Mouse (Mus musculus): ENCODE measurements around the gene Umps. TPM values are rescaled to one million over a fixed set of nuclear protein-coding genes. Genes with fewer than 3 reads are reported as not detected.
A peak's percentile ranks its signal among the peaks of the same experiment; 100 is the strongest.

Umps gene
- total RNA-seq (2012; rRNA removed) (125 and 132 TPM in 2 replicates), polyA plus RNA-seq (2012; ENCODE audit: insufficient read depth in 1 of 2, insufficient read length in 2 of 2, low read depth in 1 of 2, low replicate concordance in 2 of 2, missing spikeins in 1 of 2) (100 to 1,000 TPM in 1 of 2 experiments, not detected in 1; 109 TPM)

DNA sequence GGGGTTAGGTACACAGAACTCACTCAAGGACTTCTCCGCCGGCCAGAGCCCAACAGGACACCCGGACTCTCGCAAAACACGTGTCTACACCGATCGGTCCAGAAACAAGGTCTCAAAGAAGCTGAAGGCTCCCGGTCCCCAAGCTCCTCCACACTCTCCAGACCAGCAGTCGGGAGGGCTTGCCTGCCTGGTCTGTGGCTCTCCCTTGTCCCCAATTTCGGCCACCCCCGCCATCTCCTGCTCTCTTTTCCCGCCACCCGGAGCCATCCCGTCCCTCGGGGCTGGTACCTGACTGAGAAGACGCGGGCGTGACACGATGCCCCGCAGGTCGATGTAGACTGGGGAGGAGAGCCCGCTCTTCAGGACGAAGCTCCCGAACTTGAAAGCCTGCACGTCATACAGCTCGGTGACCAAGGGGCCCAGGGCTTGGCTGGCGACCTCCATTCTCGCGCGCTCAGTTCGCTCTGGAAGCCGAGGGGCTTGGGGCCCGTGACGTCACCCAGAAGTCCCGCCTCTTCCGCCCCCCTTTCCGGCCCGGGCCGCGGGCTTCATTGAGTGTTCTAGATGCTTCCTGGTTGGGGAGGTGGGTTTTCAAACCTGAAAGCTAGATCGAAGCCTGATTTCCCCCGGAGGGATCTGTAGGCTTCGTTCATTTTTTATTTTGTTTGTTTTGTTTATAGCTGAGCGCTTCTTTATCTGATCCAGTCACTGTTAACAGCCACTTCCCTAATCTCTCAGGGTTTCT lies at the start of gene Umps:
Gene Umps, minus strand, starts transcription at position 501 of the 745 bp plus-strand sequence.
- H3K4me1 ChIP-seq (ENCODE audit: control insufficient read depth in 1 of 2, insufficient read depth in 2 of 2, low read length in 2 of 2): peaks cover 5 to 10% of the 10 kb centered on the region in 2 experiments
- H3K9me3 ChIP-seq (replicated peaks; ENCODE audit: insufficient read depth, low read length): no peaks in the 10 kb centered on the region
- peaks cover 11 to 20% of the 10 kb centered on the region in 2 experiments for H3K36me3 ChIP-seq (ENCODE audit: control insufficient read depth in 1 of 2, insufficient read depth in 2 of 2, low read length in 2 of 2)
- DNase-seq (ENCODE audit: low read depth, low spot score): peak; percentile 90
- peak within 1 kb of the TSS; percentile 95 for H3K9ac ChIP-seq (ENCODE audit: control insufficient read depth, low read depth, low read length, poor library complexity, severe bottlenecking)
- H3K79me2 ChIP-seq (ENCODE audit: control insufficient read depth, insufficient read depth, low read length, poor library complexity): peaks cover 39% of the 10 kb centered on the region
- peak within 1 kb of the TSS; percentile 83 for H3K27ac ChIP-seq (ENCODE audit: control insufficient read depth, low read depth, low read length)
- peak within 1 kb of the TSS; percentile 55 to 95 for H3K4me3 ChIP-seq (ENCODE audit: control insufficient read depth in 1 of 2, insufficient read depth in 1 of 2, low read depth in 2 of 2, low read length in 2 of 2)
- H3K27me3 ChIP-seq (ENCODE audit: control insufficient read depth in 1 of 2, insufficient read depth in 2 of 2, low read length in 2 of 2): no peaks in the 10 kb centered on the region; a peak in 1 of 4 replicates
- peak; percentile 72; the same call in 1 of the 2 replicates for TF ChIP-seq ZMIZ1 (IDR thresholded peaks at IDR 0.05; ENCODE audit: low read depth, low read length)
- peak; percentile 77 for TF ChIP-seq ELF1 (IDR thresholded peaks at IDR 0.05; ENCODE audit: low read depth, low read length)
- TF ChIP-seq USF2 (IDR thresholded peaks at IDR 0.05; ENCODE audit: borderline replicate concordance in 1 of 2, insufficient read depth in 1 of 2, low read depth in 1 of 2, low read length in 2 of 2): no peak
- no peak for TF ChIP-seq MAFK (IDR thresholded peaks at IDR 0.05; ENCODE audit: borderline replicate concordance, low read depth, low read length)
- TF ChIP-seq JUND (IDR thresholded peaks at IDR 0.05; ENCODE audit: low read depth, low read length): no peak
- no peak; the same call in 1 of the 2 replicates for TF ChIP-seq RCOR1 (IDR thresholded peaks at IDR 0.05; ENCODE audit: low read depth, low read length)
- TF ChIP-seq ETS1 (IDR thresholded peaks at IDR 0.05; ENCODE audit: low read depth, low read length): peak; percentile 38; the same call in 1 of the 2 replicates
- TF ChIP-seq UBTF (IDR thresholded peaks at IDR 0.05; ENCODE audit: borderline replicate concordance, insufficient read depth, low read depth, low read length): no peak
- peak; percentile 46; the same call in 1 of the 2 replicates for TF ChIP-seq MAZ (IDR thresholded peaks at IDR 0.05; ENCODE audit: low read depth, low read length)
- TF ChIP-seq ZNF384 (IDR thresholded peaks at IDR 0.05; ENCODE audit: low read depth, low read length): no peak
- peak; percentile 80 for TF ChIP-seq SIN3A (IDR thresholded peaks at IDR 0.05; ENCODE audit: low read length)
- no peak for TF ChIP-seq CTCF (IDR thresholded peaks at IDR 0.05 in 2 of 3, conservative IDR thresholded peaks at IDR 0.05 in 1 of 3; ENCODE audit: control insufficient read depth in 1 of 3, insufficient read depth in 1 of 3, low read depth in 2 of 3, low read length in 3 of 3, poor library complexity in 1 of 3, severe bottlenecking in 1 of 3)
- TF ChIP-seq POLR2AphosphoS2 (IDR thresholded peaks at IDR 0.05; ENCODE audit: low read length): peak; percentile 81
- TF ChIP-seq GATA1 (IDR thresholded peaks at IDR 0.05; ENCODE audit: low read depth, low read length): peak; percentile 61
- peak; percentile 46 for TF ChIP-seq TCF12 (IDR thresholded peaks at IDR 0.05; ENCODE audit: low read depth, low read length)
- peak; percentile 64 for TF ChIP-seq MAX (IDR thresholded peaks at IDR 0.05; ENCODE audit: low read length)
- TF ChIP-seq MXI1 (IDR thresholded peaks at IDR 0.05; ENCODE audit: low read depth, low read length): peak; percentile 95
- no peak; a peak in 1 of 4 replicates for TF ChIP-seq EP300 (IDR thresholded peaks at IDR 0.05; ENCODE audit: low read depth in 1 of 2, low read length in 2 of 2)
- peak; percentile 72; the same call in 1 of the 2 replicates for TF ChIP-seq MYC (IDR thresholded peaks at IDR 0.05; ENCODE audit: low read depth, low read length)
- peak; percentile 77 for TF ChIP-seq HCFC1 (IDR thresholded peaks at IDR 0.05; ENCODE audit: low read depth, low read length)
- TF ChIP-seq MYB (IDR thresholded peaks at IDR 0.05; ENCODE audit: low read depth, low read length): no peak
- TF ChIP-seq E2F4 (IDR thresholded peaks at IDR 0.05; ENCODE audit: borderline replicate concordance, low read depth, low read length): peak; percentile 77
- TF ChIP-seq GABPA (IDR thresholded peaks at IDR 0.05; ENCODE audit: low read depth, low read length): no peak
- no peak for TF ChIP-seq ZKSCAN1 (IDR thresholded peaks at IDR 0.05; ENCODE audit: low read depth, low read length)
- peak; percentile 65; the same call in 1 of the 2 replicates for TF ChIP-seq TBP (IDR thresholded peaks at IDR 0.05; ENCODE audit: low read depth, low read length)
- TF ChIP-seq SMC3 (IDR thresholded peaks at IDR 0.05; ENCODE audit: low read depth, low read length): no peak
- peak in 1 of 2 experiments; percentile 92; a peak in 3 of 4 replicates for TF ChIP-seq POLR2A (IDR thresholded peaks at IDR 0.05; ENCODE audit: control insufficient read depth in 1 of 2, insufficient read depth in 1 of 2, low read depth in 1 of 2, low read length in 2 of 2, poor library complexity in 1 of 2)
- no peak for TF ChIP-seq RAD21 (IDR thresholded peaks at IDR 0.05; ENCODE audit: low read depth, low read length)
- TF ChIP-seq KAT2A (conservative IDR thresholded peaks at IDR 0.05; ENCODE audit: low read depth, low read length): no peak
- TF ChIP-seq MEF2A (IDR thresholded peaks at IDR 0.05; ENCODE audit: extremely low read depth, insufficient replicate concordance, low read depth, low read length, poor library complexity, severe bottlenecking): no peak
- TF ChIP-seq NELFE (IDR thresholded peaks at IDR 0.05; ENCODE audit: low read depth, low read length): peak; percentile 80
- no peak for TF ChIP-seq USF1 (IDR thresholded peaks at IDR 0.05; ENCODE audit: low read depth, low read length)
- no peak for TF ChIP-seq BHLHE40 (IDR thresholded peaks at IDR 0.05; ENCODE audit: borderline replicate concordance, low read depth, low read length)
- no peak for TF ChIP-seq POLR2AphosphoS5 (IDR thresholded peaks at IDR 0.05; ENCODE audit: borderline replicate concordance, low read depth, low read length)
- no peak for TF ChIP-seq CHD2 (IDR thresholded peaks at IDR 0.05; ENCODE audit: low read length)

All from MEL (cell line).